8 mouse cellular contexts compared by ENCODE assay signal in the genomic region with DNA sequence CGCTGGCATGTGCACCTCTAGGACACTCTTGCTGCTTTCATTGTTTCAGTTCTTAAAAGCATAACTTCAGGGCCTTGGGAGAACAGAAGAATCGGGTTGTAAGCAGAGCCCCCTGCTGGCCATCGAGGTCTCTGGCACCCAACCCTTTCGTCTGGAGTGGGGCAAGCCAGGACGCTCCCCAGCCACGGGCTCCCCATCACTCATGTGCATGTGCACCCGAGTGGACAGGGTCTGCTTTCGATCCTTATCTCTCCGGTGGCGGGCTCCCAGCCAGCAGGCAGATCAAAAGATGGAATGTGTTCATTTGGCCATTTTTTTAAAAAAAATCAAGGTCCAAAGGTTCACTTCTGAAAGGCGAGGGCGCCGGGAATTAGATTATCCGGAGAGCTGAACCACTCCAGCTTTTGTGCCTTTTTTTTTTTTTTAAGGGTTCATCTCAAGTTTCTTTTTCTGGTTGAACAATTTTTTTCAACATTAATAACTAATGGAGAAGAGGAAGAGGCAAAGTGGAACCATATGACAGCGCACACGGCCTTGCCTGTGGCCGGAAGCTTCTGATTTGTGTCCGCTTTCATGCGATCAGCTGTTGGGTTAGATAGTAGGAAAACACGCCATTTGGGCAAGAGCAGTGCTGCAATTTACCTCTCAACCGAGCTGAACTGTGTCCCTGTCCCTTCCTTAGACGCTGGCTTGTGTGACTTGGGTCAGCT. TPM values are rescaled to one million over a fixed set of nuclear protein-coding genes. Genes with fewer than 3 reads are reported as not detected.
DNase-seq lines count a peak whose midpoint lies in the region; ATAC-seq and TF ChIP-seq lines count a peak whose summit lies in the region.

No protein-coding gene starts in this region.

- no peak overlapping the region for H3K4me3 ChIP-seq in ES-Bruce4 (ENCODE audit: low read depth, low read length)
- H3K4me3 ChIP-seq in forebrain, embryonic 12.5 days (replicated peaks) = no peak overlapping the region
- no peak overlapping the region for H3K4me3 ChIP-seq in lung, adult 2 months (replicated peaks; ENCODE audit: extremely low read depth, low read depth, low read length)
- no peak overlapping the region for H3K4me3 ChIP-seq in olfactory bulb, adult 2 months (ENCODE audit: insufficient read depth, low read depth, low read length)

- no peaks in the 10 kb centered on the region for H3K27me3 ChIP-seq in ES-Bruce4 (ENCODE audit: control insufficient read depth, insufficient read depth, low read length, poor library complexity, severe bottlenecking)
- H3K27me3 ChIP-seq in forebrain, embryonic 12.5 days = no peaks in the 10 kb centered on the region

- H3K36me3 ChIP-seq in ES-Bruce4 (ENCODE audit: control insufficient read depth, insufficient read depth, low read length, poor library complexity, severe bottlenecking) = no peaks in the 10 kb centered on the region
- H3K36me3 ChIP-seq in forebrain, embryonic 12.5 days (replicated peaks) = peaks cover 6% of the 10 kb centered on the region; the same call in 1 of the 2 replicates

- no peak overlapping the region for H3K27ac ChIP-seq in ES-Bruce4 (ENCODE audit: insufficient read depth, low read length)
- H3K27ac ChIP-seq in forebrain, embryonic 12.5 days = peak overlapping the region; percentile 50; the same call in 1 of the 2 replicates
- H3K27ac ChIP-seq in olfactory bulb, adult 2 months (ENCODE audit: insufficient read depth, low read depth, low read length) = no peak overlapping the region

- no peak overlapping the region for H3K4me2 ChIP-seq in forebrain, embryonic 12.5 days

- H3K9ac ChIP-seq in ES-Bruce4 (ENCODE audit: low read depth, poor library complexity, severe bottlenecking) = no peak overlapping the region
- no peak overlapping the region for H3K9ac ChIP-seq in forebrain, embryonic 12.5 days

- peak; percentile 67 for TF ChIP-seq CTCF in ES-Bruce4 (IDR thresholded peaks at IDR 0.05; ENCODE audit: low read depth, low read length)
- peak; percentile 78 for TF ChIP-seq CTCF in lung, adult 2 months (IDR thresholded peaks at IDR 0.05; ENCODE audit: insufficient read depth, low read length)
- peak; percentile 62 for TF ChIP-seq CTCF in olfactory bulb, adult 2 months (IDR thresholded peaks at IDR 0.05; ENCODE audit: insufficient read depth, low read depth, low read length)

- intact Hi-C loops in heart, postnatal 10 days (cut with DNase I) = loop anchor here (1.0 to 5.0 kb wide), 2 partner anchors 105 to 166 kb away; no protein-coding TSS in a partner anchor

- DNase-seq in c-Kit-positive CD71-positive TER-119-negative erythroid progenitor cells, embryonic 14.5 days (ENCODE audit: low read depth) = peak; percentile 51
- peak; percentile 84 to 89 for DNase-seq in heart, postnatal 10 days
- peak; percentile 88 to 91 for DNase-seq in kidney, postnatal 4 days
- DNase-seq in lung, adult 2 months = peak; percentile 83
- peak; percentile 50 to 51 for DNase-seq in thymus, adult 18-20 months

- TF ChIP-seq EP300 in ES-Bruce4 (IDR thresholded peaks at IDR 0.05; ENCODE audit: insufficient read depth, low read depth, low read length) = no peak

- H3K4me1 ChIP-seq in ES-Bruce4 (ENCODE audit: control insufficient read depth, insufficient read depth, low read length) = peaks cover 18% of the 10 kb centered on the region
- peaks cover 47% of the 10 kb centered on the region for H3K4me1 ChIP-seq in forebrain, embryonic 12.5 days
- H3K4me1 ChIP-seq in lung, adult 2 months (ENCODE audit: control insufficient read depth, insufficient read depth, low read length) = peaks cover 13% of the 10 kb centered on the region
- peaks cover 24% of the 10 kb centered on the region for H3K4me1 ChIP-seq in olfactory bulb, adult 2 months (ENCODE audit: control insufficient read depth, insufficient read depth, low read length)

- 60% methylated on average over 22 of the region's 22 CpGs for WGBS in forebrain, embryonic 12.5 days
- WGBS in lung, adult 2 months = 40% methylated on average over 22 of the region's 22 CpGs
- WGBS in olfactory bulb, adult 2 months = 57% methylated on average over 22 of the region's 22 CpGs

- 0 out of 2 replicates have a peak, but pooled peaks have one; percentile 27 for ATAC-seq in forebrain, embryonic 12.5 days (ENCODE audit: low FRiP score)

- no peak for TF ChIP-seq POLR2A in ES-Bruce4 (IDR thresholded peaks at IDR 0.05; ENCODE audit: insufficient read depth, low read length)
- TF ChIP-seq POLR2A in lung, adult 2 months (IDR thresholded peaks at IDR 0.05; ENCODE audit: borderline replicate concordance, extremely low read depth, low read depth, low read length) = no peak
- no peak for TF ChIP-seq POLR2A in olfactory bulb, adult 2 months (IDR thresholded peaks at IDR 0.05; ENCODE audit: insufficient read depth, low read depth, low read length)

- H3K9me3 ChIP-seq in ES-Bruce4 (replicated peaks; ENCODE audit: control insufficient read depth, insufficient read depth, low read length, poor library complexity, severe bottlenecking) = no peaks in the 10 kb centered on the region
- no peaks in the 10 kb centered on the region for H3K9me3 ChIP-seq in forebrain, embryonic 12.5 days

RNA-seq across cellular contexts. Expression of gene Pqlc2, which starts 58.3 kb away (rescaled TPM):
- polyA plus RNA-seq in ES-Bruce4 (2011; ENCODE audit: insufficient read depth, insufficient read length, low read depth, missing spikeins) = 10.1 and 14.0 TPM in 2 replicates
- 11.6 and 12.5 TPM in 2 replicates for polyA plus RNA-seq in forebrain, embryonic 12.5 days (2016; fragmentation: Nextera tagmentation; extraction: Ambion mirVana)
- total RNA-seq in heart, postnatal 10 days (2021) = 1 to 10 TPM; 5.7 to 6.4 TPM
- polyA plus RNA-seq in lung, adult 2 months (2012; rRNA removed) = 28.1 and 34.0 TPM in 2 replicates
- polyA plus RNA-seq in olfactory bulb, adult 2 months (2012; ENCODE audit: insufficient read depth, insufficient read length, low replicate concordance, missing spikeins) = not detected in 2 replicates

RNA-seq across cellular contexts. Expression of gene Akr7a5, which starts 58.3 kb away (rescaled TPM):
- 32.4 and 33.5 TPM in 2 replicates for polyA plus RNA-seq in ES-Bruce4 (2011; ENCODE audit: insufficient read depth, insufficient read length, low read depth, missing spikeins)
- polyA plus RNA-seq in forebrain, embryonic 12.5 days (2016; fragmentation: Nextera tagmentation; extraction: Ambion mirVana) = 70.7 and 78.1 TPM in 2 replicates
- 10 to 100 TPM; 33.6 to 37.2 TPM for total RNA-seq in heart, postnatal 10 days (2021)
- 30.9 and 32.4 TPM in 2 replicates for polyA plus RNA-seq in lung, adult 2 months (2012; rRNA removed)
- polyA plus RNA-seq in olfactory bulb, adult 2 months (2012; ENCODE audit: insufficient read depth, insufficient read length, low replicate concordance, missing spikeins) = not detected in 2 replicates

RNA-seq across cellular contexts. Expression of gene Capzb, which starts 59.5 kb away (rescaled TPM):
- 293 and 299 TPM in 2 replicates for polyA plus RNA-seq in ES-Bruce4 (2011; ENCODE audit: insufficient read depth, insufficient read length, low read depth, missing spikeins)
- polyA plus RNA-seq in forebrain, embryonic 12.5 days (2016; fragmentation: Nextera tagmentation; extraction: Ambion mirVana) = 307 and 312 TPM in 2 replicates
- 100 to 1,000 TPM; 394 to 406 TPM for total RNA-seq in heart, postnatal 10 days (2021)
- polyA plus RNA-seq in lung, adult 2 months (2012; rRNA removed) = 152 and 172 TPM in 2 replicates
- 218 and 336 TPM in 2 replicates for polyA plus RNA-seq in olfactory bulb, adult 2 months (2012; ENCODE audit: insufficient read depth, insufficient read length, low replicate concordance, missing spikeins)

Comparison
In these comparisons a context has a peak if more than half of its experiments do, and no peak if none do; other contexts are left out.
1. RNA of gene Pqlc2, which starts 58.3 kb away (polyA plus RNA-seq): 28.1 to 34.0 TPM in lung, adult 2 months, 11.6 to 12.5 TPM in forebrain, embryonic 12.5 days and 10.1 to 14.0 TPM in ES-Bruce4; not detected in olfactory bulb, adult 2 months; every median in the first group is over 10 times any median in the second.
2. RNA of gene Akr7a5, which starts 58.3 kb away (polyA plus RNA-seq): 70.7 to 78.1 TPM in forebrain, embryonic 12.5 days, 32.4 to 33.5 TPM in ES-Bruce4 and 30.9 to 32.4 TPM in lung, adult 2 months; not detected in olfactory bulb, adult 2 months; every median in the first group is over 10 times any median in the second.
3. Peak in every context shown above with its lines, with median percentiles within 50 percentile points of each other: CTCF ChIP-seq and DNase-seq.